Mouse (Mus musculus) limb, embryonic 11.5 days (tissue): ENCODE measurements around the gene Sox6. TPM values are rescaled to one million over a fixed set of nuclear protein-coding genes. Genes with fewer than 3 reads are reported as not detected.

Experiments
- ATAC-seq: fragments of 200-750 bp; cut with Nextera tagmentation; 2 replicates; pipeline ENCODE4 v1.8.0; 2017; ENCODE audit warnings: low read depth; ENCODE audit not compliant: insufficient number of reproducible peaks, low FRiP score, low TSS enrichment
- DNase-seq: peaks from one replicate; pipeline ENCODE4 v3.0.0-alpha.2; 2015; ENCODE audit warnings: low spot score
- H3K27ac ChIP-seq: fragments of 300-500 bp; sonication (generic); replicated peaks from 2 replicates; pipeline ENCODE4 v1.5.1; 2014; ENCODE audit warnings: low read depth, mild to moderate bottlenecking, low read length
- H3K27me3 ChIP-seq: fragments of 300-500 bp; sonication (generic); 2 replicates; pipeline ENCODE4 v1.6.1; 2014; ENCODE audit warnings: mild to moderate bottlenecking, low read length, mixed read lengths; ENCODE audit not compliant: control insufficient read depth, insufficient read depth
- H3K36me3 ChIP-seq: fragments of 300-500 bp; sonication (generic); 2 replicates; pipeline ENCODE4 v1.6.1; 2014; ENCODE audit warnings: mild to moderate bottlenecking, low read length, moderate library complexity, mixed read lengths; ENCODE audit not compliant: control insufficient read depth, insufficient read depth
- H3K4me1 ChIP-seq: fragments of 300-500 bp; sonication (generic); 2 replicates; pipeline ENCODE4 v1.6.1; 2014; ENCODE audit warnings: low read length, mixed read lengths; ENCODE audit not compliant: control insufficient read depth, insufficient read depth
- H3K4me2 ChIP-seq: fragments of 300-500 bp; sonication (generic); 2 replicates; pipeline ENCODE4 v1.6.1; 2014; ENCODE audit warnings: low read depth, mild to moderate bottlenecking, moderate library complexity; ENCODE audit not compliant: severe bottlenecking
- H3K4me3 ChIP-seq: fragments of 300-500 bp; sonication (generic); 2 replicates; pipeline ENCODE4 v1.5.1; 2014; ENCODE audit warnings: low read depth, low read length
- H3K9ac ChIP-seq: fragments of 300-500 bp; sonication (generic); 2 replicates; pipeline ENCODE4 v1.6.1; 2014; ENCODE audit warnings: mild to moderate bottlenecking, low read length
- H3K9me3 ChIP-seq: fragments of 300-500 bp; sonication (generic); 2 replicates; pipeline ENCODE4 v1.6.1; 2016; ENCODE audit warnings: low read length; ENCODE audit not compliant: control insufficient read depth
- WGBS: fragments of 180-500 bp; shearing (Covaris S2); extraction: QIAGEN DNeasy Blood & Tissue Kit; methylation state at CpG from one replicate; pipeline ENCODE4 v1.1.7; 2014; 5-methylcytosine and 5-hydroxymethylcytosine counted together
- polyA plus RNA-seq: library from polyadenylated mRNA; unstranded; fragments of >200 nt; fragmentation: Nextera tagmentation; extraction: Ambion mirVana; gene quantifications from 2 replicates; pipeline ENCODE4 v1.2.1, GENCODE M21; 2014

Gene Sox6
- polyA plus RNA-seq, 1 experiment from 2014 or later = 58.1 TPM

- DNase-seq (no peak), ATAC-seq (no peak)
- H3K27ac ChIP-seq = no peak overlapping the region
- no peak overlapping the region for H3K4me2 ChIP-seq
- peaks cover 8% of the 10 kb centered on the region for H3K4me1 ChIP-seq
- no peaks in the 10 kb centered on the region for H3K27me3 ChIP-seq
- H3K9ac ChIP-seq = no peak overlapping the region
- H3K4me3 ChIP-seq = no peak overlapping the region
- H3K9me3 ChIP-seq = no peaks in the 10 kb centered on the region
- 50% methylated on average over 10 of the region's 10 CpGs for WGBS
- H3K36me3 ChIP-seq = no peaks in the 10 kb centered on the region
These were observed 170.9 kb downstream of the Sox6 start for GRCm38 (mm10) chr7:115867518-115868270.

GRCm38 (mm10) chr7:115866698-115867500 lies 171.7 kb downstream of the Sox6 start:
- no peak for ATAC-seq
- Histone ChIP-seq H3K4me2 (no peak overlapping the region), H3K4me3 (no peak overlapping the region), H3K4me1 (peaks cover 8% of the 10 kb centered on the region), H3K9me3 (no peaks in the 10 kb centered on the region), H3K36me3 (no peaks in the 10 kb centered on the region), H3K9ac (no peak overlapping the region), H3K27ac (peak overlapping the region; percentile 25; the same call in 1 of the 2 replicates), H3K27me3 (no peaks in the 10 kb centered on the region)
- 32% methylated on average over 9 of the region's 9 CpGs for WGBS
- no peak for DNase-seq

GRCm38 (mm10) chr7:115865979-115866697 lies 172.5 kb downstream of the Sox6 start:
- Histone ChIP-seq H3K4me1 (peaks cover 8% of the 10 kb centered on the region), H3K27me3 (no peaks in the 10 kb centered on the region), H3K27ac (peak overlapping the region; percentile 25; the same call in 1 of the 2 replicates), H3K9ac (no peak overlapping the region), H3K36me3 (no peaks in the 10 kb centered on the region), H3K9me3 (no peaks in the 10 kb centered on the region), H3K4me3 (no peak overlapping the region), H3K4me2 (no peak overlapping the region)
- DNase-seq (no peak), ATAC-seq (no peak)
- 38% methylated on average over 9 of the region's 9 CpGs for WGBS

GRCm38 (mm10) chr7:115865231-115865630 lies 173.4 kb downstream of the Sox6 start:
- H3K27ac ChIP-seq = no peak overlapping the region
- DNase-seq (no peak), ATAC-seq (no peak)
- no peaks in the 10 kb centered on the region for H3K27me3 ChIP-seq
- no peaks in the 10 kb centered on the region for H3K9me3 ChIP-seq
- no peak overlapping the region for H3K9ac ChIP-seq
- H3K4me1 ChIP-seq = peaks cover 9% of the 10 kb centered on the region
- no peaks in the 10 kb centered on the region for H3K36me3 ChIP-seq
- no peak overlapping the region for H3K4me3 ChIP-seq
- H3K4me2 ChIP-seq = no peak overlapping the region
- 79% methylated on average over 6 of the region's 6 CpGs for WGBS

- DNase-seq (no peak), ATAC-seq (no peak)
- Histone ChIP-seq H3K27me3 (no peaks in the 10 kb centered on the region), H3K4me2 (no peak overlapping the region), H3K36me3 (no peaks in the 10 kb centered on the region), H3K27ac (no peak overlapping the region), H3K4me3 (no peak overlapping the region), H3K9me3 (no peaks in the 10 kb centered on the region), H3K9ac (no peak overlapping the region), H3K4me1 (peaks cover 12% of the 10 kb centered on the region)
- 56% methylated on average over 2 of the region's 2 CpGs for WGBS
These were observed 174.2 kb downstream of the Sox6 start for GRCm38 (mm10) chr7:115864411-115864810.

GRCm38 (mm10) chr7:115859691-115860401 lies 178.8 kb downstream of the Sox6 start:
- no peak overlapping the region for H3K4me2 ChIP-seq
- H3K27me3 ChIP-seq = no peaks in the 10 kb centered on the region
- no peak overlapping the region for H3K9ac ChIP-seq
- no peaks in the 10 kb centered on the region for H3K36me3 ChIP-seq
- no peaks in the 10 kb centered on the region for H3K9me3 ChIP-seq
- H3K27ac ChIP-seq = no peak overlapping the region
- 44% methylated on average over 9 of the region's 9 CpGs for WGBS
- H3K4me1 ChIP-seq = peaks cover 4% of the 10 kb centered on the region; the same call in 1 of the 2 replicates
- DNase-seq (no peak), ATAC-seq (no peak)
- H3K4me3 ChIP-seq = no peak overlapping the region

GRCm38 (mm10) chr7:115851131-115851530 lies 187.5 kb downstream of the Sox6 start:
- Histone ChIP-seq H3K4me2 (no peak overlapping the region), H3K36me3 (no peaks in the 10 kb centered on the region), H3K27ac (no peak overlapping the region), H3K4me3 (no peak overlapping the region), H3K9ac (no peak overlapping the region), H3K4me1 (no peaks in the 10 kb centered on the region), H3K27me3 (no peaks in the 10 kb centered on the region), H3K9me3 (no peaks in the 10 kb centered on the region)
- ATAC-seq (no peak), DNase-seq (no peak)
- 96% methylated on average over 4 of the region's 4 CpGs for WGBS
